Mouse (Mus musculus): ENCODE data around the gene Pik3r1.

DNA sequence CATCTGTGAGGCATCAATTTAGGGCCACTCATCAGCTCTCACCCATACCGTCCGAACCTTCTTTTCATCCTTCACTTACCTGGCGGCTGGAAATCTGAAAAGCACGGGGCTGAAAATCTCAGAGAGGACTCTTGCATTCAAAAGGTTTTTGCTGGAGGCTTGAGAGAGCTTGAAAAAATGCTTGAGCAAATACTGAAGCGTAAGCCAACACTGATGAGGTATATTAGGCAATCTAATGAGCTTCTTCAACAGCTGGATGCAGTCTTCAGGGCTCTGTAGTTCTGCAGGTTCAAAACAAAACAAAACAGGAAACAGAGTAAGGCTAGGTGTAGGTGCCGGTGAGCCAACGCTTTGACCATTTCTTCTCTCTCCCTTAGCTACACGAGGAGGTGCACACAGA, 66.4 kb downstream of the Pik3r1 start:
- TF ChIP-seq GATA1 (IDR thresholded peaks at IDR 0.05; ENCODE audit: borderline replicate concordance, low read length) (no peak), FLI1 (IDR thresholded peaks at IDR 0.05; ENCODE audit: low read length) (no peak)

Measured in megakaryocyte, embryonic 14.5 days (primary cell).